Mouse (Mus musculus) small intestine, adult 2 months (tissue): Measurements from ENCODE around the gene Cdh13. TPM values are rescaled to one million over a fixed set of nuclear protein-coding genes. Genes with fewer than 3 reads are reported as not detected.
A peak's percentile ranks its signal among the peaks of the same experiment; 100 is the strongest.

Experiments
- H3K27ac ChIP-seq: fragments of 200-500 bp; 2 replicates; pipeline ENCODE4 v1.5.1; 2012; ENCODE audit warnings: low read depth, low read length, control low read depth, inconsistent platforms; ENCODE audit not compliant: insufficient read depth
- H3K27me3 ChIP-seq: fragments of 200-500 bp; 2 replicates; pipeline ENCODE4 v1.6.1; 2012; ENCODE audit warnings: mild to moderate bottlenecking, moderate library complexity, low read length, inconsistent platforms; ENCODE audit not compliant: control insufficient read depth, insufficient read depth
- H3K36me3 ChIP-seq: fragments of 200-500 bp; 2 replicates; pipeline ENCODE4 v1.6.1; 2012; ENCODE audit warnings: mild to moderate bottlenecking, low read length, control low read depth, inconsistent platforms; ENCODE audit not compliant: control insufficient read depth, insufficient read depth
- H3K4me1 ChIP-seq: fragments of 200-500 bp; 2 replicates; pipeline ENCODE4 v1.6.1; 2012; ENCODE audit warnings: low read length, inconsistent platforms, mixed read lengths; ENCODE audit not compliant: control insufficient read depth, insufficient read depth, insufficient read length
- H3K4me3 ChIP-seq: fragments of 200-500 bp; 2 replicates; pipeline ENCODE4 v1.5.1; 2012; ENCODE audit warnings: low read depth, mild to moderate bottlenecking, control low read depth, inconsistent platforms, low read length, moderate library complexity
- CTCF ChIP-seq: fragments of 200-500 bp; IDR thresholded peaks from 2 replicates; pipeline ENCODE4 v1.5.1; 2012; ENCODE audit warnings: low read depth, mild to moderate bottlenecking, control low read depth, inconsistent platforms, low read length, moderate library complexity, mixed read lengths; ENCODE audit not compliant: insufficient replicate concordance, insufficient read length; ENCODE audit errors: extremely low read depth
- POLR2A ChIP-seq: fragments of 200-500 bp; IDR thresholded peaks from 2 replicates; pipeline ENCODE4 v1.6.1; 2012; ENCODE audit warnings: low read depth, mild to moderate bottlenecking, control low read depth, inconsistent platforms, low read length, moderate library complexity
- WGBS: fragments of 180-500 bp; shearing (Covaris S2); methylation state at CpG from one replicate; pipeline ENCODE4 v1.1.7; 2018; 5-methylcytosine and 5-hydroxymethylcytosine counted together
- polyA plus RNA-seq: library from polyadenylated mRNA; depleted of rRNA; stranded (reverse); fragments of >200 nt; gene quantifications from 2 replicates; pipeline ENCODE4 v1.2.3, GENCODE M21; 2012

The Cdh13 gene
- polyA plus RNA-seq, 1 experiment: 4.6 TPM

- Histone ChIP-seq H3K4me1 (no peaks in the 10 kb centered on the region), H3K27me3 (peaks cover 7% of the 10 kb centered on the region), H3K27ac (no peak overlapping the region), H3K4me3 (no peak overlapping the region), H3K36me3 (no peaks in the 10 kb centered on the region)
- TF ChIP-seq CTCF (no peak), POLR2A (no peak)
- WGBS: 20% methylated on average over 10 of the region's 10 CpGs
These were observed 3.0 kb downstream of the Cdh13 start for GRCm38 (mm10) chr8:118286282-118287180.

GRCm38 (mm10) chr8:118287496-118287895 lies 4.0 kb downstream of the Cdh13 start:
- Histone ChIP-seq H3K4me1 (no peaks in the 10 kb centered on the region), H3K27me3 (peaks cover 7% of the 10 kb centered on the region), H3K36me3 (no peaks in the 10 kb centered on the region), H3K27ac (no peak overlapping the region), H3K4me3 (no peak overlapping the region)
- WGBS: 40% methylated on average over 9 of the region's 9 CpGs
- TF ChIP-seq CTCF (peak; percentile 26; the same call in 1 of the 2 replicates), POLR2A (no peak)

DNA sequence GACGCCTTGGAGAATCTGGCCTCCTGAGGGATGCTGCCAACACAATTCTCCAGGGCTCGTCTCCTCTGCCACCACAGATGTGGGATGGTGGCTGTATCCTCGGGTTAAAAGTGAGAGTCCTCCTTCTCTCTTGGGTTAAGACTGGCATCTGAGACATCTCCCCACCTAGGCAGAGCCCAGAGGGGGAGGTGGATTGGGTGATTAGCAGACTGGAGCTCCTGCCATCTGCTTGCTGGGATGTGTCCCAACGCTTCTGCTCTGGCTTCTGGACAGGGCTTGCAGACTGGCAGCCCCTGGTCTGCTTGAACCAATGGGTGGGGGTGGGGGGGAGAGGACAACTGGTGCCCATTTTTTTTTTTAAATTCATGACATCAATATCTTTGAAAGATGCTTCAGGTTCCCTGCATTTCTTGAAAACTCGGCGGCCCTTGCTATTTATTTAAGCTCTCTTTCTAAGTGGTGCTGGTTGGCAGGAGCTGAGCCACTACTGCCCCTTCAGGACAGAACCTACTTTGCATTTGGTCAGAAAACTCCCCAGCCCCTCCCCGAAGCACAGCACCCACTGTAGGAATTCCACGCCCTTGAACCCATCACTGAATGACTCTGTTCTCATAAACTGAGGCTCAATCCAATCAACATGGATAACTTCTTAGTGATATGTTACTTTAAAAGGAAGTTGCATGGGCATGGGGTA lies 4.9 kb downstream of the Cdh13 start:
- H3K27me3 ChIP-seq: peaks cover 7% of the 10 kb centered on the region
- no peak for TF ChIP-seq POLR2A
- TF ChIP-seq CTCF: no peak
- no peak overlapping the region for H3K4me3 ChIP-seq
- no peaks in the 10 kb centered on the region for H3K4me1 ChIP-seq
- H3K27ac ChIP-seq: no peak overlapping the region
- no peaks in the 10 kb centered on the region for H3K36me3 ChIP-seq
- 62% methylated on average over 8 of the region's 8 CpGs for WGBS

DNA sequence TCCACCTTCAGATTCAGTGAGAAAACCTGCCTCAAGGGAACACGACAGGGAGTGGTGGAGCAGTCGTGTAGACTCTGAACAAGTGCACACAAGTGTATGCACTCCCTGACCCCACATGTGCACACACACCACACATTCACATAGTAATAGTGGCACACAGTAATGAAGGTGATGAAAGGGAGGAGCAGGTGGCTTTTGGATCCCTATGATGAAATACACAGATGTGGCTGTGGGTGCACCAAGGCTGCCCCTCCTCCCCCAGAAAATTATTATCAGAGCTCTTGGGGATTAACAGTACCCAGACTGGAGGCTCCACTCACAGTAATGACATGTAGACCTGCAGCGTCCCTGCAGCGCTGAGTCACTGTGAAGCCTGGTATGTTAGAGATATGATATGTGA lies 5.6 kb downstream of the Cdh13 start:
- H3K4me3 ChIP-seq: no peak overlapping the region
- H3K4me1 ChIP-seq: no peaks in the 10 kb centered on the region
- H3K36me3 ChIP-seq: no peaks in the 10 kb centered on the region
- H3K27me3 ChIP-seq: peaks cover 1% of the 10 kb centered on the region
- TF ChIP-seq POLR2A (no peak), CTCF (no peak)
- WGBS: 76% methylated on average over 4 of the region's 4 CpGs
- no peak overlapping the region for H3K27ac ChIP-seq

DNA sequence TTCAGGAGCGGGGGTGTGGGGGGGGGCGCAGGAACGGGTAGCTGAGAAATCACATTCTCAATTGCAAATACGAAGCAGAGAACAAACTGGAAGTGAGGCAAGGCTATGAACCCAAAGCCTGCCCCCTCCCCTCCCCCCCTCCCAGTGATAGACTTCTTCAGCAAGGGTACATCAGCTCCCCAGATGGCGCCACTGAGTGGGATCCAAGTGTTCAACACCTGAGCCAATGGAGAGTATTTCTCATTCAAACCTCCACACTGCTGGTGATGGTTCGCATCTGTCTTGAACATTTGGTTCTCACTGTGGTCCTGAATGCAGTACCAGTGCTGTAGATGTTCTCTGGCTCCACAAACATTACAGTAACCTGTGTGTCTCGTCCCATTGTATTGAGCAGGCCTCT lies 6.0 kb downstream of the Cdh13 start:
- H3K4me1 ChIP-seq: no peaks in the 10 kb centered on the region
- no peak overlapping the region for H3K27ac ChIP-seq
- WGBS: 79% methylated on average over 7 of the region's 7 CpGs
- H3K27me3 ChIP-seq: no peaks in the 10 kb centered on the region; the same call in none of the 2 replicates
- TF ChIP-seq POLR2A (no peak), CTCF (no peak)
- no peak overlapping the region for H3K4me3 ChIP-seq
- H3K36me3 ChIP-seq: no peaks in the 10 kb centered on the region

- Histone ChIP-seq H3K36me3 (no peaks in the 10 kb centered on the region), H3K27ac (no peak overlapping the region), H3K4me3 (no peak overlapping the region), H3K27me3 (no peaks in the 10 kb centered on the region; the same call in 1 of the 2 replicates), H3K4me1 (no peaks in the 10 kb centered on the region)
- TF ChIP-seq POLR2A (no peak), CTCF (no peak)
- WGBS: 67% methylated on average over 6 of the region's 6 CpGs
These were observed 6.7 kb downstream of the Cdh13 start for GRCm38 (mm10) chr8:118290266-118290665.

DNA sequence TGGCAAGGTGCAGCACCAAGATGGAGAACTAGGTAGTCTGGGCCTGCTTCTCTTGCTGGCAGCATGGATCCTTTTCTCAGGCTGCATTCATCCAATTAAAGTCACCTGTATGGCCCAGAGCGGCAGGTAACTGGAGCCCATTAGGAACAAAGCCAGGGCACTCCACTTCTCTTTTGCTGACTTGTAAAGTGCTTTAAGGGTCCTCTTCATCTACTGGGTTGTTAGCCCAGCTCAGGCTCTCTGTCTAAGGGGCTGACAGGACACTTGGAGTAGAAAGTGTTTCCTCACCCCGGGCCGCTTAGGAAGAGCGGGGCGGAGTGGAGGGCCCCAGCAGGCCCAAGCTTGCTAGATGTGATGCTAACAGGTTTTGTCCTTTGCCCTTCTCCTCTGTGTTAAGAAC lies 12.9 kb downstream of the Cdh13 start:
- Histone ChIP-seq H3K36me3 (no peaks in the 10 kb centered on the region), H3K27ac (no peak overlapping the region), H3K4me1 (no peaks in the 10 kb centered on the region), H3K27me3 (no peaks in the 10 kb centered on the region), H3K4me3 (no peak overlapping the region)
- TF ChIP-seq POLR2A (no peak), CTCF (no peak)
- 89% methylated on average over 5 of the region's 5 CpGs for WGBS
